Mouse (Mus musculus) midbrain, embryonic 11.5 days (tissue): ENCODE data around the gene Coa7. TPM values are rescaled to one million over a fixed set of nuclear protein-coding genes. Genes with fewer than 3 reads are reported as not detected.

Source experiments
- ATAC-seq: fragments of 200-750 bp; cut with Nextera tagmentation; 2 replicates; pipeline ENCODE4 v1.8.0; 2017; ENCODE audit warnings: moderate TSS enrichment, moderate library complexity; ENCODE audit not compliant: low FRiP score
- DNase-seq: peaks from one replicate; pipeline ENCODE4 v3.0.0; 2015; ENCODE audit warnings: low spot score; ENCODE audit errors: missing footprints
- H3K27ac ChIP-seq: fragments of 300-500 bp; sonication (generic); 2 replicates; pipeline ENCODE4 v1.5.1; 2014; ENCODE audit warnings: low read depth, low read length
- H3K27me3 ChIP-seq: fragments of 300-500 bp; sonication (generic); 2 replicates; pipeline ENCODE4 v1.6.1; 2014; ENCODE audit warnings: mild to moderate bottlenecking, low read length, moderate library complexity, mixed read lengths; ENCODE audit not compliant: control insufficient read depth, insufficient read depth
- H3K36me3 ChIP-seq: fragments of 300-500 bp; sonication (generic); 2 replicates; pipeline ENCODE4 v1.6.1; 2014; ENCODE audit warnings: mild to moderate bottlenecking, low read length, moderate library complexity, mixed read lengths; ENCODE audit not compliant: control insufficient read depth, insufficient read depth
- H3K4me1 ChIP-seq: fragments of 300-500 bp; sonication (generic); 2 replicates; pipeline ENCODE4 v1.6.1; 2014; ENCODE audit warnings: low read length; ENCODE audit not compliant: control insufficient read depth, insufficient read depth
- H3K4me2 ChIP-seq: fragments of 300-500 bp; sonication (generic); 2 replicates; pipeline ENCODE4 v1.6.1; 2014; ENCODE audit warnings: mild to moderate bottlenecking, moderate library complexity
- H3K4me3 ChIP-seq: fragments of 300-500 bp; sonication (generic); 2 replicates; pipeline ENCODE4 v1.5.1; 2014; ENCODE audit warnings: low read depth, low read length
- H3K9ac ChIP-seq: fragments of 300-500 bp; sonication (generic); 2 replicates; pipeline ENCODE4 v1.6.1; 2014; ENCODE audit warnings: low read length
- H3K9me3 ChIP-seq: fragments of 300-500 bp; sonication (generic); 2 replicates; pipeline ENCODE4 v1.6.1; 2016; ENCODE audit warnings: low read length; ENCODE audit not compliant: control insufficient read depth
- WGBS: fragments of 180-500 bp; shearing (Covaris S2); extraction: QIAGEN DNeasy Blood & Tissue Kit; methylation state at CpG from one replicate; pipeline ENCODE4 v1.1.7; 2014; 5-methylcytosine and 5-hydroxymethylcytosine counted together
- polyA plus RNA-seq: library from polyadenylated mRNA; unstranded; fragments of >200 nt; fragmentation: Nextera tagmentation; extraction: Ambion mirVana; gene quantifications from 2 replicates; pipeline ENCODE4 v1.2.1, GENCODE M21; 2014

The Coa7 gene
- polyA plus RNA-seq, 1 experiment from 2014 or later = 54.6 TPM

DNA sequence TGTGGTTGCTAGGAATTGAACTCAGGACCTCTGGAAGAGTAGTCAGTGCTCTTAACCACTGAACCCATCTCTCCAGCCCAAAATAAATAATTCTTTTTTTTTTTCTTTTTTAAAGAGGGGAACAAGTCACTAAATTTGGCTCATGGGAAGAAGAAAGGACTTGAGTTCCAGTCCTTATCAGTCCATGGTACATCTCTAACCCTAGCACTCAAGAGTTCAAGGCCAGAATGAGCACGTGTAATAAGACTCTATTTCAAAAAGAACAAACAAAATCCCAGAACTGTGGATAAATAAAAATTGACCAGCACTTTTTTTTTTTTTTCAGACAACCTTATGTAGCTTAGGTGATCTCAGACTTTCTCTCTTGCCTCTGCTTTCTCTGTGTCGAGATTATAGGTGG lies 8.8 kb downstream of the Coa7 start:
- ATAC-seq = no peak
- H3K4me3 ChIP-seq = no peak overlapping the region
- WGBS = 88% methylated on average over 2 of the region's 2 CpGs

GRCm38 (mm10) chr4:108337817-108338216 lies 9.9 kb downstream of the Coa7 start:
- DNase-seq (peak; percentile 68), ATAC-seq (no peak)
- no peak overlapping the region for H3K4me3 ChIP-seq
- no peak overlapping the region for H3K27ac ChIP-seq
- 40% methylated on average over 3 of the region's 3 CpGs for WGBS
- H3K27me3 ChIP-seq = no peaks in the 10 kb centered on the region
- H3K9me3 ChIP-seq = no peaks in the 10 kb centered on the region
- H3K4me2 ChIP-seq = no peak overlapping the region
- no peak overlapping the region for H3K9ac ChIP-seq
- peaks cover 3% of the 10 kb centered on the region; the same call in 1 of the 2 replicates for H3K4me1 ChIP-seq
- H3K36me3 ChIP-seq = peaks cover 8% of the 10 kb centered on the region

More for the DNA sequence above, 8.8 kb downstream of the Coa7 start:
- H3K27ac ChIP-seq = no peak overlapping the region
- no peak overlapping the region for H3K4me2 ChIP-seq
- H3K9ac ChIP-seq = no peak overlapping the region
- H3K36me3 ChIP-seq = peaks cover 8% of the 10 kb centered on the region
- H3K9me3 ChIP-seq = no peaks in the 10 kb centered on the region
- peak; percentile 70 for DNase-seq
- no peaks in the 10 kb centered on the region for H3K27me3 ChIP-seq
- H3K4me1 ChIP-seq = peaks cover 3% of the 10 kb centered on the region; the same call in 1 of the 2 replicates

GRCm38 (mm10) chr4:108338321-108338733 lies 10.4 kb downstream of the Coa7 start:
- Histone ChIP-seq H3K9ac (no peak overlapping the region), H3K4me2 (no peak overlapping the region), H3K4me3 (no peak overlapping the region), H3K36me3 (peaks cover 8% of the 10 kb centered on the region), H3K27ac (no peak overlapping the region), H3K27me3 (no peaks in the 10 kb centered on the region), H3K4me1 (peaks cover 3% of the 10 kb centered on the region; the same call in 1 of the 2 replicates), H3K9me3 (no peaks in the 10 kb centered on the region)
- no peak for DNase-seq
- 73% methylated on average over 9 of the region's 9 CpGs for WGBS
- ATAC-seq = no peak

GRCm38 (mm10) chr4:108338811-108339210 lies 10.9 kb downstream of the Coa7 start:
- 0 out of 2 replicates have a peak, but pooled peaks have one; percentile 15 for ATAC-seq
- Histone ChIP-seq H3K4me2 (no peak overlapping the region), H3K27ac (0 out of 2 replicates have a peak overlapping the region, but pooled peaks have one; percentile 12), H3K27me3 (no peaks in the 10 kb centered on the region), H3K9ac (no peak overlapping the region), H3K4me3 (no peak overlapping the region), H3K9me3 (no peaks in the 10 kb centered on the region), H3K36me3 (peaks cover 7% of the 10 kb centered on the region), H3K4me1 (peaks cover 3% of the 10 kb centered on the region; the same call in 1 of the 2 replicates)
- no peak for DNase-seq
- WGBS = 66% methylated on average over 10 of the region's 10 CpGs

- ATAC-seq (peak; percentile 83), DNase-seq (peak; percentile 98)
- no peak overlapping the region for H3K4me3 ChIP-seq
- WGBS = 11% methylated on average over 4 of the region's 4 CpGs
- no peaks in the 10 kb centered on the region for H3K27me3 ChIP-seq
- H3K9me3 ChIP-seq = no peaks in the 10 kb centered on the region
- peak overlapping the region; percentile 12; the same call in 1 of the 2 replicates for H3K27ac ChIP-seq
- H3K36me3 ChIP-seq = peaks cover 4% of the 10 kb centered on the region
- H3K9ac ChIP-seq = no peak overlapping the region
- no peak overlapping the region for H3K4me2 ChIP-seq
- peaks cover 7% of the 10 kb centered on the region; the same call in 1 of the 2 replicates for H3K4me1 ChIP-seq
Observed at GRCm38 (mm10) chr4:108339277-108339690, 11.3 kb downstream of the Coa7 start.

GRCm38 (mm10) chr4:108344631-108345083 lies 16.7 kb downstream of the Coa7 start:
- Histone ChIP-seq H3K4me3 (no peak overlapping the region), H3K9ac (peak overlapping the region; percentile 4; the same call in 1 of the 2 replicates), H3K27ac (peak overlapping the region; percentile 80), H3K36me3 (no peaks in the 10 kb centered on the region), H3K9me3 (no peaks in the 10 kb centered on the region), H3K4me1 (peaks cover 22% of the 10 kb centered on the region), H3K27me3 (no peaks in the 10 kb centered on the region), H3K4me2 (0 out of 2 replicates have a peak overlapping the region, but pooled peaks have one; percentile 4)
- ATAC-seq (peak; percentile 63), DNase-seq (peak; percentile 92)
- 8% methylated on average over 7 of the region's 7 CpGs for WGBS

DNA sequence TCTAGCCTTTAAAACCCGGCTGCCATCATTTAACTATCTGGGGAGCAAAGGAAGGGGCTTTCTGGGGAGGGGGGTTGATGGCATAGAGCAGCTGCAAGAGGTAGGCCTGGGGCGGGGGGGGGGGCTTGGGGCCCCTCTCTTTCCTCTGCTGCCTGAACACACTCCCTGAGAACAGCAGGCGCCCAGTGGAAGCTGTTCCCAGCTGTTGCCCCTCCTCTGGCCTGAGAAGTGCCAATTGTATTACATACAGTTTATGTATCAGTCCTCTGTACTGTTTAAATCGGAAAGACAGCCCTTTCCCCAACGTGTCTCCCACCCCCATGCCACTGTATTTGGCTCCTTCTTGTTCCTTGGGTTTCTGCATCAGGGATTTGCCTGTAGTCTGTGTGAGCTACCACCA lies 17.9 kb downstream of the Coa7 start:
- Histone ChIP-seq H3K4me3 (no peak overlapping the region), H3K27ac (no peak overlapping the region), H3K27me3 (no peaks in the 10 kb centered on the region), H3K36me3 (no peaks in the 10 kb centered on the region), H3K9me3 (no peaks in the 10 kb centered on the region), H3K9ac (no peak overlapping the region), H3K4me1 (peaks cover 30% of the 10 kb centered on the region), H3K4me2 (no peak overlapping the region)
- DNase-seq (no peak), ATAC-seq (no peak)
- 30% methylated on average over 5 of the region's 5 CpGs for WGBS

GRCm38 (mm10) chr4:108347111-108347510 lies 19.2 kb downstream of the Coa7 start:
- Histone ChIP-seq H3K36me3 (no peaks in the 10 kb centered on the region), H3K27me3 (no peaks in the 10 kb centered on the region), H3K4me3 (no peak overlapping the region), H3K27ac (no peak overlapping the region), H3K4me2 (no peak overlapping the region), H3K9me3 (no peaks in the 10 kb centered on the region), H3K9ac (no peak overlapping the region), H3K4me1 (peaks cover 32% of the 10 kb centered on the region)
- 95% methylated on average over 5 of the region's 5 CpGs for WGBS
- no peak for DNase-seq
- no peak for ATAC-seq

- ATAC-seq (no peak), DNase-seq (no peak)
- H3K4me2 ChIP-seq = no peak overlapping the region
- H3K9me3 ChIP-seq = no peaks in the 10 kb centered on the region
- no peak overlapping the region for H3K27ac ChIP-seq
- WGBS = 67% methylated on average over 5 of the region's 5 CpGs
- no peaks in the 10 kb centered on the region for H3K27me3 ChIP-seq
- H3K9ac ChIP-seq = no peak overlapping the region
- no peaks in the 10 kb centered on the region for H3K36me3 ChIP-seq
- no peak overlapping the region for H3K4me3 ChIP-seq
- peaks cover 32% of the 10 kb centered on the region for H3K4me1 ChIP-seq
Observed at GRCm38 (mm10) chr4:108348256-108348875, 20.4 kb downstream of the Coa7 start.
